In the genomic region with DNA sequence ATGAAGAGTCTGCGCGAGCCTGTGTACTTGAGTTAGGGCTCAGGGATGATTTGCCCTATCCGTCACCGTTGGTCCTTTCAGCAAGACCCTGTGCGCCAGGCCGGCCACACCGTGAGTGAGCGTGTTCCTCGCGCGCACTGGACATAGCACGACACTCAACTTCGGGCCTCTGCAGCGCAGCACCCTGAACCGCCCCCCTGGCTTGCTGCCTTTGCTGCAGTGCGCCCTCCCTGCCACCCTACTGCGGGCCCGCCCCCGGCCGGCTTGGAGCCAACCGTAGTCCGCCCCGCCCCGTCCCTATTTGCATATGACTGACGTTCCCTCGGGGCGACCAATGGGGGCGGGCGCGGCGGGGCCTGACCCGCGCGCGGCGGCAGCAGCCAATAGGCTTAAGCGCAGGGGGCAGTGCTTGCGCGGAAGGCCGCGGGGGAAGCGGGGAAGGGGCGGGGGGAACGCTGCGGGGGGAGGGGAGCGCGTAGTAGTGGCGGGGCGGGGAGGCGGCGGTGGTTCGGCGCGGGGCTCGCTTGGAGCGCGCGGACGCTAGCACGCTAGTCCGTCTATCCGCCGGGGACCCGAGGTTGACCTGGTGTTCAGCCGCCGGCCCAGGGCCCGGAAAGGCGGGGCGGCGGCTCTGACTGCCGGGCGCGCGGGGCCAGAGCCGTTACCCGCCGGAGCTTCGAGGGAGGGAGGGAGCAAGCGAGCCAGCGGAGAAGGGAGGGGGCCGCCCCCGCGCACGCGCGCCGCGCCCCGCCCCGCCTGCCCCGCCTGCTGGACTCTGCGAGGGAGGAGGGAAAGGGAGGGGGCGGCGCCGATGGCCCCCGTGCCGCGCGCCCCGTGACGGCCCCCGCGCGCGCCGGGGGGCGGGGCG, we compare ENCODE assay signal across 8 mouse cellular contexts. TPM values are rescaled to one million over a fixed set of nuclear protein-coding genes. Genes with fewer than 3 reads are reported as not detected.
DNase-seq lines count a peak whose midpoint lies in the region; ATAC-seq and TF ChIP-seq lines count a peak whose summit lies in the region.

No protein-coding gene starts in this region.

- H3K27ac ChIP-seq in forebrain, embryonic 15.5 days (replicated peaks), result peak overlapping the region; percentile 100
- H3K27ac ChIP-seq in layer of hippocampus, adult 2 months, result peak overlapping the region; percentile 99
- peak overlapping the region; percentile 100 for H3K27ac ChIP-seq in neural tube, embryonic 15.5 days (replicated peaks)

- under 1% methylated on average over 71 of the region's 108 CpGs for WGBS in forebrain, embryonic 15.5 days
- 2% methylated on average over 76 of the region's 108 CpGs for WGBS in lung, adult 2 months
- WGBS in neural tube, embryonic 15.5 days, result 2% methylated on average over 58 of the region's 108 CpGs

- H3K9ac ChIP-seq in forebrain, embryonic 15.5 days (replicated peaks), result peak overlapping the region; percentile 76
- H3K9ac ChIP-seq in neural tube, embryonic 15.5 days (replicated peaks), result peak overlapping the region; percentile 70

- peak overlapping the region; percentile 75 for H3K4me2 ChIP-seq in forebrain, embryonic 15.5 days (replicated peaks)
- H3K4me2 ChIP-seq in neural tube, embryonic 15.5 days, result peak overlapping the region; percentile 78

- ATAC-seq in G1E (ENCODE audit: extremely low read depth, insufficient number of reproducible peaks, low FRiP score, poor library complexity, severe bottlenecking), result peak; percentile 67
- ATAC-seq in forebrain, embryonic 15.5 days (replicated peaks), result peak; percentile 68
- ATAC-seq in neural tube, embryonic 15.5 days (ENCODE audit: low FRiP score), result peak; percentile 77

- peak overlapping the region; percentile 93 for H3K4me3 ChIP-seq in G1E (ENCODE audit: low read depth, low read length)
- peak overlapping the region; percentile 70 for H3K4me3 ChIP-seq in forebrain, embryonic 15.5 days
- peak overlapping the region; percentile 87 for H3K4me3 ChIP-seq in layer of hippocampus, adult 2 months
- H3K4me3 ChIP-seq in lung, adult 2 months (replicated peaks; ENCODE audit: extremely low read depth, low read depth, low read length), result peak overlapping the region; percentile 73
- peak overlapping the region; percentile 67 for H3K4me3 ChIP-seq in neural tube, embryonic 15.5 days (replicated peaks)

- peaks cover 43% of the 10 kb centered on the region for H3K36me3 ChIP-seq in G1E (replicated peaks)
- peaks cover 24% of the 10 kb centered on the region for H3K36me3 ChIP-seq in forebrain, embryonic 15.5 days
- peaks cover 24% of the 10 kb centered on the region for H3K36me3 ChIP-seq in neural tube, embryonic 15.5 days

- no peak for TF ChIP-seq CTCF in G1E (IDR thresholded peaks at IDR 0.05; ENCODE audit: low read depth, low read length)
- TF ChIP-seq CTCF in layer of hippocampus, adult 2 months (conservative IDR thresholded peaks at IDR 0.05), result 0 out of 2 replicates have a peak, but pooled peaks have one; percentile 12
- TF ChIP-seq CTCF in lung, adult 2 months (IDR thresholded peaks at IDR 0.05; ENCODE audit: insufficient read depth, low read length), result no peak

- no peaks in the 10 kb centered on the region for H3K9me3 ChIP-seq in G1E (replicated peaks)
- H3K9me3 ChIP-seq in forebrain, embryonic 15.5 days, result no peaks in the 10 kb centered on the region
- H3K9me3 ChIP-seq in neural tube, embryonic 15.5 days (replicated peaks), result no peaks in the 10 kb centered on the region

- H3K4me1 ChIP-seq in G1E (ENCODE audit: insufficient read depth, low read depth, low read length), result peaks cover 85% of the 10 kb centered on the region
- H3K4me1 ChIP-seq in forebrain, embryonic 15.5 days, result peaks cover 63% of the 10 kb centered on the region
- peaks cover 42% of the 10 kb centered on the region for H3K4me1 ChIP-seq in lung, adult 2 months (ENCODE audit: control insufficient read depth, insufficient read depth, low read length)
- peaks cover 62% of the 10 kb centered on the region for H3K4me1 ChIP-seq in neural tube, embryonic 15.5 days

- peak; percentile 92; the same call in 1 of the 2 replicates for TF ChIP-seq POLR2A in lung, adult 2 months (IDR thresholded peaks at IDR 0.05; ENCODE audit: borderline replicate concordance, extremely low read depth, low read depth, low read length)

- no peaks in the 10 kb centered on the region for H3K27me3 ChIP-seq in G1E (ENCODE audit: insufficient read depth, low read length)
- H3K27me3 ChIP-seq in forebrain, embryonic 15.5 days, result no peaks in the 10 kb centered on the region
- H3K27me3 ChIP-seq in neural tube, embryonic 15.5 days (replicated peaks), result no peaks in the 10 kb centered on the region

- intact Hi-C loops in heart, postnatal 25 days (cut with DNase I), result loop anchor here (2.0 to 5.0 kb wide), 2 partner anchors 35 to 105 kb away; a partner anchor contains a TSS

- peak; percentile 97 for DNase-seq in G1E (ENCODE audit: low spot score)
- peak; percentile 98 for DNase-seq in cerebellum, adult 11-12 months
- peak; percentile 97 for DNase-seq in heart, postnatal 25 days (ENCODE audit: low spot score)
- peak; percentile 96 to 97 for DNase-seq in layer of hippocampus, adult 2 months (ENCODE audit: low spot score in 2 of 2)
- DNase-seq in lung, adult 2 months, result peak; percentile 96
- DNase-seq in testis, postnatal 10 days (ENCODE audit: low spot score), result peak; percentile 99

RNA-seq across cellular contexts. Expression of a gene that starts 14.5 kb away (rescaled TPM):
- 154 and 160 TPM in 2 replicates for total RNA-seq in G1E (2014; fragmentation: Nextera tagmentation)
- 32.2 and 36.6 TPM in 2 replicates for total RNA-seq in G1E (2017)
- 381 and 382 TPM in 2 replicates for polyA plus RNA-seq in G1E (2012)
- polyA plus RNA-seq in forebrain, embryonic 15.5 days (2015; fragmentation: Nextera tagmentation; extraction: Ambion mirVana), result 53.2 and 54.4 TPM in 2 replicates
- total RNA-seq in heart, postnatal 25 days (2021), result 10 to 100 TPM; 61.9 to 65.9 TPM
- total RNA-seq in layer of hippocampus, adult 2 months (2021), result 100 to 1,000 TPM; 218 to 225 TPM
- polyA plus RNA-seq in lung, adult 2 months (2012; rRNA removed), result 96.1 and 107 TPM in 2 replicates
- polyA plus RNA-seq in neural tube, embryonic 15.5 days (2015; fragmentation: Nextera tagmentation; extraction: Ambion mirVana), result 33.3 and 37.2 TPM in 2 replicates

RNA-seq across cellular contexts. Expression of a gene that starts 15.8 kb away (rescaled TPM):
- 39.0 and 41.3 TPM in 2 replicates for total RNA-seq in G1E (2014; fragmentation: Nextera tagmentation)
- 76.9 and 94.6 TPM in 2 replicates for total RNA-seq in G1E (2017)
- 69.0 and 79.2 TPM in 2 replicates for polyA plus RNA-seq in G1E (2012)
- polyA plus RNA-seq in forebrain, embryonic 15.5 days (2015; fragmentation: Nextera tagmentation; extraction: Ambion mirVana), result 521 and 550 TPM in 2 replicates
- 1 to 10 TPM; 2.7 to 4.3 TPM for total RNA-seq in heart, postnatal 25 days (2021)
- total RNA-seq in layer of hippocampus, adult 2 months (2021), result 10 to 100 TPM; 16.9 to 21.0 TPM
- 42.7 and 49.1 TPM in 2 replicates for polyA plus RNA-seq in lung, adult 2 months (2012; rRNA removed)
- 458 and 569 TPM in 2 replicates for polyA plus RNA-seq in neural tube, embryonic 15.5 days (2015; fragmentation: Nextera tagmentation; extraction: Ambion mirVana)

RNA-seq across cellular contexts. Expression of a gene that starts 19.2 kb away (rescaled TPM):
- total RNA-seq in G1E (2014; fragmentation: Nextera tagmentation) (not detected in 2 replicates), G1E (2017) (not detected in 2 replicates)
- polyA plus RNA-seq in G1E (2012), result 0.07 TPM in 1 of 2 replicates, not detected in the other
- polyA plus RNA-seq in forebrain, embryonic 15.5 days (2015; fragmentation: Nextera tagmentation; extraction: Ambion mirVana), result 1.6 and 2.1 TPM in 2 replicates
- not detected for total RNA-seq in heart, postnatal 25 days (2021)
- total RNA-seq in layer of hippocampus, adult 2 months (2021), result not detected
- not detected in 2 replicates for polyA plus RNA-seq in lung, adult 2 months (2012; rRNA removed)
- 3.0 and 3.5 TPM in 2 replicates for polyA plus RNA-seq in neural tube, embryonic 15.5 days (2015; fragmentation: Nextera tagmentation; extraction: Ambion mirVana)

RNA-seq across cellular contexts. Expression of a gene that starts 23.9 kb away (rescaled TPM):
- total RNA-seq in G1E (2014; fragmentation: Nextera tagmentation) (not detected in 2 replicates), G1E (2017) (not detected in 2 replicates)
- not detected in 2 replicates for polyA plus RNA-seq in G1E (2012)
- polyA plus RNA-seq in forebrain, embryonic 15.5 days (2015; fragmentation: Nextera tagmentation; extraction: Ambion mirVana), result 30.9 and 32.3 TPM in 2 replicates
- total RNA-seq in heart, postnatal 25 days (2021), result not detected
- 10 to 100 TPM; 27.4 to 27.8 TPM for total RNA-seq in layer of hippocampus, adult 2 months (2021)
- not detected in 2 replicates for polyA plus RNA-seq in lung, adult 2 months (2012; rRNA removed)
- 73.5 and 98.1 TPM in 2 replicates for polyA plus RNA-seq in neural tube, embryonic 15.5 days (2015; fragmentation: Nextera tagmentation; extraction: Ambion mirVana)

RNA-seq across cellular contexts. Expression of a gene that starts 31.4 kb away (rescaled TPM):
- total RNA-seq in G1E (2014; fragmentation: Nextera tagmentation), result 31.5 and 43.4 TPM in 2 replicates
- total RNA-seq in G1E (2017), result 6.9 TPM in 2 replicates
- 97.7 and 117 TPM in 2 replicates for polyA plus RNA-seq in G1E (2012)
- 4.8 and 5.5 TPM in 2 replicates for polyA plus RNA-seq in forebrain, embryonic 15.5 days (2015; fragmentation: Nextera tagmentation; extraction: Ambion mirVana)
- 10 to 100 TPM; 19.2 to 29.6 TPM for total RNA-seq in heart, postnatal 25 days (2021)
- total RNA-seq in layer of hippocampus, adult 2 months (2021), result 10 to 100 TPM; 40.3 to 45.1 TPM
- polyA plus RNA-seq in lung, adult 2 months (2012; rRNA removed), result 41.1 and 51.4 TPM in 2 replicates
- 3.7 and 6.5 TPM in 2 replicates for polyA plus RNA-seq in neural tube, embryonic 15.5 days (2015; fragmentation: Nextera tagmentation; extraction: Ambion mirVana)

Comparison
In these comparisons a context has a peak if more than half of its experiments do, and no peak if none do; other contexts are left out.
1. Peak in every context shown above with its lines: DNase-seq, ATAC-seq, H3K4me3 ChIP-seq and H3K27ac ChIP-seq.